Mouse (Mus musculus) stomach, postnatal 0 days (tissue): ENCODE data around the gene Tab1.

ENCODE experiments used
- CTCF ChIP-seq: IDR thresholded peaks from 2 replicates; pipeline ENCODE4 v1.5.1; 2016; ENCODE audit warnings: antibody characterized with exemption, low read depth, mild to moderate bottlenecking, moderate library complexity
- EP300 ChIP-seq: optimal IDR thresholded peaks from 2 replicates; pipeline ENCODE3; 2016; ENCODE audit warnings: antibody characterized with exemption

DNA sequence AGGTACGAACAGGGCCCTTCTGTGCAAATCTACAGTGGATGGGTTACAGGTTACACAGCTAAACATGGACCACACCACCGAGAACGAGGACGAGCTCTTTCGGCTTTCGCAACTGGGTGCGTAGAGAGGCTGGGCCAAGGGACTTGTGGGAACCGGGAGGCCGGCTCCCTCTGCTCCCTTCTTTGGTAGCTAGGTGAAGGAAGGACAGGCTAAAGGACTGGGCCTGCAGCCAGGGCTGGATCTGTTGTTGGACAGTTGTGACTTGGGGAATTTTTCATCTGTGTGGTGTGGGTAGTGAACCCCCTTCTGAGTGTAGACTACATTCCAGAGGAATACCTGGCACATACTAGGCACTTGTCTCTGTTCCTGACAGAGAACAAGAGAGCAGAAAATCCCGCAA, 19.7 kb downstream of the Tab1 start:
- TF ChIP-seq CTCF (no peak), EP300 (no peak)
